Mouse (Mus musculus) embryonic facial prominence, embryonic 15.5 days (tissue): ENCODE measurements at regions not wholly inside any gene's neighbourhood (a gene's known extent, or its start where the extent isn't known, plus 50 kb on each side); places are given as distances from the start of the nearest gene placed in this dataset.

Experiments used
- ATAC-seq: fragments of 200-750 bp; cut with Nextera tagmentation; 2 replicates; pipeline ENCODE4 v1.8.0; 2017; ENCODE audit warnings: low read depth, moderate TSS enrichment; ENCODE audit not compliant: insufficient number of reproducible peaks, low FRiP score, low TSS enrichment
- H3K27ac ChIP-seq: fragments of 300-500 bp; sonication (generic); replicated peaks from 2 replicates; pipeline ENCODE4 v1.5.1; 2015; ENCODE audit warnings: mild to moderate bottlenecking, inconsistent platforms
- H3K27me3 ChIP-seq: fragments of 300-500 bp; sonication (generic); 2 replicates; pipeline ENCODE4 v1.6.1; 2015; ENCODE audit warnings: inconsistent platforms
- H3K36me3 ChIP-seq: fragments of 300-500 bp; sonication (generic); 2 replicates; pipeline ENCODE4 v1.6.1; 2015; ENCODE audit warnings: mild to moderate bottlenecking, inconsistent platforms
- H3K4me1 ChIP-seq: fragments of 300-500 bp; sonication (generic); 2 replicates; pipeline ENCODE4 v1.6.1; 2015; ENCODE audit warnings: inconsistent platforms
- H3K4me2 ChIP-seq: fragments of 300-500 bp; sonication (generic); replicated peaks from 2 replicates; pipeline ENCODE4 v1.6.1; 2015; ENCODE audit warnings: mild to moderate bottlenecking, inconsistent platforms
- H3K4me3 ChIP-seq: fragments of 300-500 bp; sonication (generic); replicated peaks from 2 replicates; pipeline ENCODE4 v1.5.1; 2015; ENCODE audit warnings: mild to moderate bottlenecking, inconsistent platforms
- H3K9ac ChIP-seq: fragments of 300-500 bp; sonication (generic); 2 replicates; pipeline ENCODE4 v1.6.1; 2015; ENCODE audit warnings: inconsistent platforms
- H3K9me3 ChIP-seq: fragments of 300-500 bp; sonication (generic); replicated peaks from 2 replicates; pipeline ENCODE4 v1.6.1; 2016; ENCODE audit warnings: inconsistent platforms
- WGBS: fragments of 180-500 bp; shearing (Covaris S2); methylation state at CpG from one replicate; pipeline ENCODE4 v1.1.7; 2015; 5-methylcytosine and 5-hydroxymethylcytosine counted together

GRCm38 (mm10) chr4:127639765-127640164 is 281.8 kb upstream of the Gjb5 start:
- no peaks in the 10 kb centered on the region for H3K9me3 ChIP-seq
- 87% methylated on average over 3 of the region's 3 CpGs for WGBS

GRCm38 (mm10) chr4:127636934-127637333 is 279.0 kb upstream of the Gjb5 start:
- no peak overlapping the region for H3K4me3 ChIP-seq
- H3K9me3 ChIP-seq = no peaks in the 10 kb centered on the region
- no peaks in the 10 kb centered on the region for H3K36me3 ChIP-seq
- no peak overlapping the region for H3K27ac ChIP-seq
- no peak for ATAC-seq
- H3K27me3 ChIP-seq = no peaks in the 10 kb centered on the region
- H3K9ac ChIP-seq = no peak overlapping the region
- H3K4me2 ChIP-seq = no peak overlapping the region
- 60% methylated on average over 11 of the region's 11 CpGs for WGBS
- H3K4me1 ChIP-seq = peaks cover 6% of the 10 kb centered on the region; the same call in 1 of the 2 replicates

More at GRCm38 (mm10) chr4:127639765-127640164, 281.8 kb upstream of the Gjb5 start:
- Histone ChIP-seq H3K4me3 (no peak overlapping the region), H3K27ac (no peak overlapping the region), H3K4me2 (no peak overlapping the region), H3K27me3 (no peaks in the 10 kb centered on the region), H3K4me1 (peaks cover 6% of the 10 kb centered on the region; the same call in 1 of the 2 replicates), H3K36me3 (no peaks in the 10 kb centered on the region), H3K9ac (no peak overlapping the region)
- no peak for ATAC-seq

- ATAC-seq = peak; percentile 57; the same call in 1 of the 2 replicates
- Histone ChIP-seq H3K4me3 (no peak overlapping the region), H3K9ac (no peak overlapping the region), H3K27ac (no peak overlapping the region), H3K9me3 (no peaks in the 10 kb centered on the region), H3K4me1 (peaks cover 3% of the 10 kb centered on the region; the same call in 1 of the 2 replicates), H3K4me2 (no peak overlapping the region), H3K27me3 (no peaks in the 10 kb centered on the region), H3K36me3 (no peaks in the 10 kb centered on the region)
- 39% methylated on average over 8 of the region's 8 CpGs for WGBS
Measured at GRCm38 (mm10) chr4:127635262-127635661, 277.3 kb upstream of the Gjb5 start.

GRCm38 (mm10) chr4:127619870-127620269 is 261.9 kb upstream of the Gjb5 start:
- H3K4me1 ChIP-seq = no peaks in the 10 kb centered on the region
- H3K4me2 ChIP-seq = no peak overlapping the region
- WGBS = 2% methylated on average over 14 of the region's 14 CpGs

GRCm38 (mm10) chr4:127612761-127613160 is 254.8 kb upstream of the Gjb5 start:
- H3K4me2 ChIP-seq = no peak overlapping the region
- H3K9me3 ChIP-seq = no peaks in the 10 kb centered on the region
- no peak overlapping the region for H3K9ac ChIP-seq
- H3K36me3 ChIP-seq = no peaks in the 10 kb centered on the region
- no peak overlapping the region for H3K27ac ChIP-seq
- H3K27me3 ChIP-seq = no peaks in the 10 kb centered on the region
- H3K4me3 ChIP-seq = no peak overlapping the region
- WGBS = 49% methylated on average over 8 of the region's 8 CpGs
- ATAC-seq = no peak
- no peaks in the 10 kb centered on the region for H3K4me1 ChIP-seq

More at GRCm38 (mm10) chr4:127619870-127620269, 261.9 kb upstream of the Gjb5 start:
- Histone ChIP-seq H3K27ac (no peak overlapping the region), H3K9ac (no peak overlapping the region), H3K4me3 (no peak overlapping the region), H3K9me3 (no peaks in the 10 kb centered on the region), H3K27me3 (no peaks in the 10 kb centered on the region), H3K36me3 (no peaks in the 10 kb centered on the region)
- ATAC-seq = no peak

- Histone ChIP-seq H3K27me3 (no peaks in the 10 kb centered on the region), H3K36me3 (no peaks in the 10 kb centered on the region), H3K4me2 (no peak overlapping the region), H3K9me3 (no peaks in the 10 kb centered on the region), H3K4me1 (no peaks in the 10 kb centered on the region), H3K4me3 (no peak overlapping the region), H3K9ac (no peak overlapping the region), H3K27ac (no peak overlapping the region)
- no peak for ATAC-seq
- 71% methylated on average over 8 of the region's 8 CpGs for WGBS
Measured at GRCm38 (mm10) chr4:127600919-127601318, 242.9 kb upstream of the Gjb5 start.

GRCm38 (mm10) chr4:127598610-127599009 is 240.6 kb upstream of the Gjb5 start:
- Histone ChIP-seq H3K36me3 (no peaks in the 10 kb centered on the region), H3K9me3 (no peaks in the 10 kb centered on the region), H3K4me3 (no peak overlapping the region), H3K27me3 (no peaks in the 10 kb centered on the region), H3K4me1 (no peaks in the 10 kb centered on the region), H3K4me2 (no peak overlapping the region), H3K9ac (no peak overlapping the region), H3K27ac (no peak overlapping the region)
- no peak for ATAC-seq
- 59% methylated on average over 3 of the region's 3 CpGs for WGBS

GRCm38 (mm10) chr4:127594081-127594480 is 236.1 kb upstream of the Gjb5 start:
- ATAC-seq = no peak
- no peak overlapping the region for H3K4me3 ChIP-seq
- no peak overlapping the region for H3K4me2 ChIP-seq
- 79% methylated on average over 8 of the region's 8 CpGs for WGBS
- no peaks in the 10 kb centered on the region for H3K36me3 ChIP-seq
- no peaks in the 10 kb centered on the region for H3K4me1 ChIP-seq
- H3K27ac ChIP-seq = no peak overlapping the region
- no peak overlapping the region for H3K9ac ChIP-seq
- no peaks in the 10 kb centered on the region for H3K27me3 ChIP-seq
- H3K9me3 ChIP-seq = no peaks in the 10 kb centered on the region

- Histone ChIP-seq H3K4me3 (no peak overlapping the region), H3K4me1 (no peaks in the 10 kb centered on the region), H3K36me3 (no peaks in the 10 kb centered on the region), H3K9me3 (no peaks in the 10 kb centered on the region), H3K4me2 (no peak overlapping the region), H3K27ac (no peak overlapping the region), H3K27me3 (no peaks in the 10 kb centered on the region), H3K9ac (no peak overlapping the region)
- no peak for ATAC-seq
- WGBS = 38% methylated on average over 3 of the region's 3 CpGs
Measured at GRCm38 (mm10) chr4:127591540-127591939, 233.6 kb upstream of the Gjb5 start.

GRCm38 (mm10) chr4:127586822-127587221 is 228.8 kb upstream of the Gjb5 start:
- Histone ChIP-seq H3K27ac (no peak overlapping the region), H3K9me3 (no peaks in the 10 kb centered on the region), H3K36me3 (no peaks in the 10 kb centered on the region), H3K4me1 (no peaks in the 10 kb centered on the region), H3K9ac (no peak overlapping the region), H3K4me3 (no peak overlapping the region), H3K4me2 (no peak overlapping the region), H3K27me3 (no peaks in the 10 kb centered on the region)
- no peak for ATAC-seq
- 67% methylated on average over 4 of the region's 4 CpGs for WGBS

- no peak overlapping the region for H3K4me3 ChIP-seq
- H3K9ac ChIP-seq = no peak overlapping the region
- no peaks in the 10 kb centered on the region for H3K36me3 ChIP-seq
- no peaks in the 10 kb centered on the region for H3K4me1 ChIP-seq
- H3K27ac ChIP-seq = no peak overlapping the region
- H3K27me3 ChIP-seq = no peaks in the 10 kb centered on the region
- no peaks in the 10 kb centered on the region; the same call in 1 of the 2 replicates for H3K9me3 ChIP-seq
- H3K4me2 ChIP-seq = no peak overlapping the region
- no peak for ATAC-seq
- 89% methylated on average over 3 of the region's 3 CpGs for WGBS
Measured at GRCm38 (mm10) chr4:127576521-127576920, 218.5 kb upstream of the Gjb5 start.

- H3K9ac ChIP-seq = no peak overlapping the region
- no peaks in the 10 kb centered on the region for H3K4me1 ChIP-seq
- ATAC-seq = no peak
- no peaks in the 10 kb centered on the region for H3K27me3 ChIP-seq
- no peaks in the 10 kb centered on the region for H3K9me3 ChIP-seq
- 60% methylated on average over 5 of the region's 5 CpGs for WGBS
- H3K4me3 ChIP-seq = no peak overlapping the region
- no peaks in the 10 kb centered on the region for H3K36me3 ChIP-seq
- H3K27ac ChIP-seq = no peak overlapping the region
- no peak overlapping the region for H3K4me2 ChIP-seq
Measured at GRCm38 (mm10) chr4:127562602-127563001, 204.6 kb upstream of the Gjb5 start.
